Mouse (Mus musculus) cerebellum, adult 11-12 months (tissue): ENCODE results near the gene Arhgef15.
"Not testable (repeated sequence)": the region's sequence is repeated elsewhere in the genome, so short reads cannot be mapped to it uniquely, and the experiment has no call there.

Experiments used
- DNase-seq: peaks from one replicate; pipeline ENCODE4 v3.0.0; 2022

Gene Arhgef15

DNA sequence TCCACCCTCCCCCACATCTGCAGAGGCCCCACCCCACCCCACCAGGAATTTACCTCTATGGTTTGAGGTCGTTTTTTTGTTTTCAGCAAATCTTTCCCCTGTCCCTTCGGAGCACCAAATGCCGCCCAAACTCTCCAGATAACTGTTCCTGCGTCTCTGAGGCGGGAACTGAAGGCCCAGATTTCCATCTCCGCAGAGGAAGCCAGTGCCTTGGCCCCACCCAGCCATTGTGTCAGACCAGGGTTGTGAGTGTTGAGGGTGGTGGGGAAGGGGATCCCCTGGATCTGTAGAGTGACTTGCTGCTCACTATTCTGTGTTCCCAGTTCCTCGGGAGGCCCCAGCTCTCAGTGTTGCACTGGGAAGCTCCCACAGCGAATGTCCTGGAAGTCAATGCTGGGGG is at the start of gene Arhgef15:
Gene Arhgef15 (minus strand): TSS at position 173 of the 400 bp plus-strand sequence.
- no peak for DNase-seq

DNA sequence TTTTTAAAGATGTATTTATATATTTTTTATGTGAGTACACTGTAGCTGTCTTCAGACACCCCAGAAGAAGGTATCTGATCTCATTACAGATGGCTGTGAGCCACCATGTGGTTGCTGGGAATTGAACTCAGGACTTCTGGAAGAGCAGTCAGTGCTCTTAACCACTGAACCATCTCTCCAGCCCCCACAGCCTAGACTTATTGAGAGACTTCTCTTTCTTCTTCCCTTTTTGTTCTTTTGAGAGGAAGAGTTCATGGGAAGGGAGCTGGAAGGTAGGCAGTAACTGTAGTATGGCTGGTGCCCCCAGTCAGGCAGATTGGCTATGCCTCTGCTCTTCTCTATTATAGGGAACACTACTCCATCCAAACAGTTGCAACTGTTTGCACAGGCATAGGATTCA is 49.3 kb upstream of the Arhgef15 start:
- DNase-seq: not testable (repeated sequence)

- no peak for DNase-seq
Observed at GRCm38 (mm10) chr11:69005193-69005592, 47.9 kb upstream of the Arhgef15 start.

DNA sequence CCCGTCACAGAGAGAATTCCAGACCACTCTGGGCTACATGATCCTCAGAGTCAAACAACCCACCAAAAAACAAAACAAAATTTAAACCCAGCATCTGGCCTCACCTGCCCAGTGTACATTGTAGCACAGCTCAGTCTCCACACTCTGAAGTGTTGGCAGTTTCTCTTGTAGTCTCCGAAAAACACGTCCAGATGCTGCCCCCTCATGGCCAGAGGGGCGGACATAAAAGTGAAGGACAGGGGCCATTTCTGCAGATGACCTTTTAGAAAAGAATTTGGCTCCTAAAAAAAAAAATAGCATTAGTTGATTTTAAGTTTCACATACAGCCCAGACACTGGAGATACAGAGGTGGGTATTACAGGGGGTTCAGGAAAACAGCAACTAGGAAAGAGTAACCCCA is 46.3 kb upstream of the Arhgef15 start:
- no peak for DNase-seq

GRCm38 (mm10) chr11:69002782-69003181 is 45.5 kb upstream of the Arhgef15 start:
- not testable (repeated sequence) for DNase-seq

DNA sequence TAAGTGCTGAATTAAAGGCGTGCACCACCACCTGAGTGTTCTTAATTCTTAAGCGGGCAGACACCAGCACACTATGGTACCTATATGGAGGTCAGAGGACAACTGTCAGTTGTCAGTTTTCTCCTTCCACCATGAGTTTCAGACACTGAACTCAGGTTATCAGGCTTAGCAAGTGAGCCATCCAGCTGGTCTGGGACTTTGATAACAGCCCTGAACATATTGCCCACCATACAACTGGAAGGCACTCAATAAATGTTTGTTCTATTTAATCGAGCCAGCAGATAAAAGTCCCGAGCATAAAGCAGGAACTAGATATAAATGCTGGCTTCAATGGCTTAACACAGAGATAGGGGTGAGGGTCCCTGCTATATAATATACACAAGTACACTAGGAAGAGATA is 39.8 kb upstream of the Arhgef15 start:
- no peak for DNase-seq

GRCm38 (mm10) chr11:68994377-68994776 is 37.1 kb upstream of the Arhgef15 start:
- DNase-seq: no peak

DNA sequence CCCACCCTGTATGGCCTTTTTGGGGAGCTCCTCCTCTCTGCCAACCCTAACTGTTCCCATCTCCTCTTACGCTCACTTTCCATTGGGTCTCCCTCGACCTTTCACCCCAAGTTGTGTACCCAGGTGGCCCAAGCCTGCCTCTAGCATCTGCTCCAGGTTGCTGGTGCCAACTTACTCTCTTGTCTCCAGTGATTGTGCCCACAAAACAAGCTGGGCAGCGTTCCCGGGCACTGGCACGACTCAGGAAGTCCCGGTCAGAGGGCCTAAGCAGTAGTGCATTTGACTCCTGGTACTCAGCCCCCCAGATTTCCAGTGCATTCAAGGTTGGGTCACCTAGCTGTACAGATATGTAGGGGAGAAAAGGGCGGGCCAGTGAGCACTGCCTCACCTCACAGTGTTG is 35.8 kb upstream of the Arhgef15 start:
- DNase-seq: peak; percentile 74

DNA sequence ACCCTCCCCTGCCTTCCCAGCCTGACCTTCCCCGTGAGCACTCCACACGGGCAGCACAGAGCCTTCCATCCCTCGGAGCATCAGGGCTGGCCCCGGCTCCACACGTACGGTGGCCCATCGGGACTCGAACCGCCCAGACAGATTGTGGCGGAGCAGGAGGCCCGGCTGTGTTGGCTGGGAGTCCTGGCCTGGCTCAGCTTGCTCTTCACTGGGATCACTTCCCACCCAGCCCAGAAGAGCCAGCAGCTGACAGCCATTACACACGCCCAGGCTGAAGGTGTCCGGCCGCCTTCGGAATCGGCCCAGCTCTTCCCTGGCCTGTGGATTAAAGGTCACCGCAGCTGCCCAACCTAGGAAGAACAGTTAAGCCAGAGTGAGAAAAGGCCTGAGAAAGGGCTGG is 31.1 kb upstream of the Arhgef15 start:
- peak; percentile 83 for DNase-seq

GRCm38 (mm10) chr11:68987365-68987882 is 30.1 kb upstream of the Arhgef15 start:
- DNase-seq: no peak

- DNase-seq: peak; percentile 60
Observed at GRCm38 (mm10) chr11:68982639-68983369, 25.5 kb upstream of the Arhgef15 start.

- DNase-seq: no peak
Observed at GRCm38 (mm10) chr11:68980919-68981318, 23.6 kb upstream of the Arhgef15 start.

DNA sequence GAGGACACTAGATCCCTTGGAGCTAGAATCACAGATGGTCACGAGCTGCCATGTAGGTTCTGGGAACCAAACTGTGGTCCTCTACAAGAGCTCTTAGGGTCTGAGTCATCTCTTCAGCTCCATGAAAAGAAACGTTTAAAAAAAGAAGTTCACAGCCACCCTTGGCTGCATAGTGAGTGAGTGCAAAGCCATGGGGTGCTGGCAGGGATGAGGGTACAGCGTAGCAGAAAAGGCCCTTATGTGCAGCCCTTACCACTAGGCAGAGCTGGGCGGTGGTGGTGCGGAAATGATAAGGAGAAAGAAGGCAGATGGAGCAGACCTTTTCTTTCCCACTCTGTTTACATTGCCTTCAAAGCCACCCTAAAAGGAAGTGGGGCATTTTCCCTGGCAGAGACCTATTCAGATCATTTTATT is 22.0 kb upstream of the Arhgef15 start:
- no peak for DNase-seq

DNA sequence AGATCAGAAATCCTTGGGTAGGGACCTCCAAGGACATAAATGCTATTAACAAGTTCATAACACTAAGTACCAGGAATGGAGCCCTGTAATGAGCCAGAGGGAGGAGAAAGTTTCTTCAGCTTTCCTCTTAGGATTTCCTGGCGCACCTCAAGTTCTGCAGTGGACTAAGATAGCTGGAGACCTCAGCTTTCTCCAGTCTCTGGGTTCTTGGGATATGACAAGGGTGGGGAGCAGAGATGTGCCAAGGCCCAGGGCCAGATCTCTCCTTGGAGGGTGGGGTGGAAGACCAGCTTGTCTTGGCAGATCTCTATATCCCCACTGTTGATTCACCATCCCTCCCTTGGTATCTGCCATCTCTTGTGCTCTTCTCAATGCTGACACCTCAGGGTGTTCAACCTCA is 18.3 kb upstream of the Arhgef15 start:
- DNase-seq: no peak

- DNase-seq: no peak
Observed at GRCm38 (mm10) chr11:68975085-68975484, 17.8 kb upstream of the Arhgef15 start, which contains the start of gene Rangrf. Gene Rangrf, minus strand, starts transcription at chr11:68975185.

GRCm38 (mm10) chr11:68974059-68974450 is 16.8 kb upstream of the Arhgef15 start:
- no peak for DNase-seq

GRCm38 (mm10) chr11:68973250-68974058 is 16.2 kb upstream of the Arhgef15 start:
- DNase-seq: peak; percentile 83

DNA sequence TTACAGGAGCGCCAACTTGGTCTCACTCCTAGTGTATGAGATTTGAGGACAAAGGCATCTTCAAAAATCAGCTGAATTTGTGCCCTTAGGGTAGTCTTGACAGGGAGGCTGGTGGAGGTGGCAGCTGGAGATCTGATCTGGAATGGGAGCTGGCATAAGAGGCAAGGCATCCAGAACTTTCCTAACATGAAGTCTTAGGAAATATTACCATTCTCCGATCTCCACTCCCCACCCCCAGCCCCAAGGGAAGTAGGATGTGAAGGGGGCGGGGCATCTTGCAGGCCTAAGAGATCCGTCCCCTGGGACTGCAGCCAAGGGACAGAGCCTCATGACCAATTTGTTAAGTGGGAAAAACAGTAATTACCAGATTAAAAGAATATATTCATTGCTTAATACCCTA is 13.0 kb upstream of the Arhgef15 start:
- no peak for DNase-seq

DNA sequence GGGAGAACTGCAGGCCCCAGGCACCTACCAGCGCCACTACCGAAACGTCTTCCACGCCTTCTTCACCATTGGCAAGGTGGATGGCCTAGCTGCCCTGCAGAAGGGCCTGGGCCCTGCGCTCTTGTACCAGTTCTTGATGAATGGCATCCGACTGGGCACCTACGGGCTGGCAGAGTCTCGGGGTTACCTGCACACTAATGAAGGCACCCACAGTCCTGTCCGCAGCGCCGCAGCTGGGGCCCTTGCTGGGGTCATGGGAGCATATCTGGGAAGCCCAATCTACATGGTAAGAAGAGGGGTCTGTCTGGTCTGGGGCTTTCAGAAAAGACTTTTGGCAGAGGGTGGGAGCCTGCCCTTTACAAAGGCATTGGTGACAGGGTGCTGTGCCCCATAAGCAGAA is 11.5 kb upstream of the Arhgef15 start:
- DNase-seq: peak; percentile 57

GRCm38 (mm10) chr11:68967337-68968282 is 10.3 kb upstream of the Arhgef15 start, which contains the start of gene Slc25a35:
Gene Slc25a35, plus strand, starts transcription at chr11:68968131.
- DNase-seq: peak; percentile 93

- DNase-seq: no peak
Observed at GRCm38 (mm10) chr11:68966554-68966953, 9.3 kb upstream of the Arhgef15 start.

DNA sequence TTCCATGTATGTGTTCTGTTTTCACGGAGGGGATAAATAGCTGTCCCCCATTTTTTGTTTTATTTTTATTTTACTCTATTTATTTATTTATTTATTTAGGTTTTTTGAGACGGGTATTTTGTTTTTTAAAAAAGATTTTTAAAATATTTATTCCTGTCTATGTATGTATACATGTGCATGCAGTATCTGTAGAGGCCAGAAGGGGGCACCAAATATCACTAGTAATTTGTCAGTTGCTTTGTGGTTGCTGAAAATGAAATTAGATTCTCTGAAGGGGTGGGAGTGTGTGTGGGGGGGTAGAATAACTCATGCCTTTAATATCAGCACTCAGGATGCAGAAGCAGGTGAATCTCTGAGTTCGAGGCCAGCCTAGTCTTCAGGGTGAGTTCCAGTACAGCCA is 8.6 kb upstream of the Arhgef15 start:
- DNase-seq: no peak

DNA sequence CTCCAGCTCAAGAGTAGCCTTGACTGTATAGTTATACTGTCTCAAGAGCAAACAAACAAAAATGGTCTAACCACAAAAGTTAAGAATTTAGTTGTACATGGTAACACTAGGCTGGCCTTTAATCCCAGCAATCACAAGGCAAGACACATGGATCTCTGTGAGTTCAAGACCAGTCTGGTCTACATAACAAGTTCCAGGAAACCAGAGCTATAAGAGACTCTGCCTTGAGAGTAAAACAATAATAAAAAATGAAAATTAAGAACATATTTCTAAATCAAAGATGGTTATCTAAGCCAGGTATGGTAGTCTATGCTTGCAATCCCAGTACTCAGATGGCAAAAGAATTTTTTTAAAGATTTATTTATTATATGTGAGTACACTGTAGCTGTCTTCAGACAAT is 7.8 kb upstream of the Arhgef15 start:
- no peak for DNase-seq
